23 mouse cellular contexts compared by ENCODE assay signal in the genomic region with DNA sequence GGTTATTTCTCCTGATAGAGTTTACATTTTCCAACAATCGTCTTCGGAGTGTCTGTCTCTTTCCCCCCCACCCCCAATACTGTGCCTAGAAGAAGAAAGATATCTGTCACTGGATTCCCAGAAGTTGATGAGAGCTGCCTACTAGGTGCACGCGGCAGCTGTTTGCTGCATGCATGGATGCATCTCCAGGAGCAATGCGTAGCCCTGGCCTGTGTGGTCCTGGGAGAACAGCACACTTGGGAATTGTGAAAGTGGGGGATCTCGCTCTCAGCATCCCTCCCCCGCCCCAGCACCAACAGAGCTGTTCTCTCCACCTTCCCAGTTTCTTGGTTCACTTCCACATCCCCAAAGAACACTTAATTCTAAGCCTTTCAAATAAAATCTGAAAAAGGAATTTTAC.
DNase-seq lines count a peak whose midpoint lies in the region; ATAC-seq lines count a peak whose summit lies in the region.
"Had no signal": no experiment of that assay in that cellular context is flagged by ENCODE, and none has a peak within 500 bp of the region (broad histone marks: within the 10 kb centered on the region; RNA-seq: fewer than 3 reads in every experiment).

No protein-coding gene starts in this region.

- H3K9me3 ChIP-seq in hindbrain, embryonic 12.5 days (replicated peaks) = no peaks in the 10 kb centered on the region
- H3K9me3 ChIP-seq in hindbrain, embryonic 14.5 days (ENCODE audit: control insufficient read depth, low read length) = no peaks in the 10 kb centered on the region
- H3K9me3 ChIP-seq in neural tube, embryonic 12.5 days = no peaks in the 10 kb centered on the region
- no peaks in the 10 kb centered on the region for H3K9me3 ChIP-seq in neural tube, embryonic 15.5 days (replicated peaks)
- H3K9me3 ChIP-seq: embryonic facial prominence, embryonic 15.5 days; forebrain, embryonic 15.5 days; G1E; heart, embryonic 10.5 days; intestine, embryonic 15.5 days had no signal

- no peaks in the 10 kb centered on the region for H3K36me3 ChIP-seq in hindbrain, embryonic 12.5 days
- H3K36me3 ChIP-seq in hindbrain, embryonic 14.5 days (replicated peaks; ENCODE audit: control insufficient read depth, insufficient read depth) = no peaks in the 10 kb centered on the region
- H3K36me3 ChIP-seq in neural tube, embryonic 12.5 days = no peaks in the 10 kb centered on the region
- H3K36me3 ChIP-seq in neural tube, embryonic 15.5 days = no peaks in the 10 kb centered on the region
- H3K36me3 ChIP-seq: embryonic facial prominence, embryonic 15.5 days; forebrain, embryonic 15.5 days; G1E; heart, embryonic 10.5 days; intestine, embryonic 15.5 days had no signal

- H3K27ac ChIP-seq in hindbrain, embryonic 12.5 days = no peak overlapping the region
- no peak overlapping the region for H3K27ac ChIP-seq in hindbrain, embryonic 14.5 days
- no peak overlapping the region for H3K27ac ChIP-seq in neural tube, embryonic 12.5 days
- no peak overlapping the region for H3K27ac ChIP-seq in neural tube, embryonic 15.5 days (replicated peaks)
- H3K27ac ChIP-seq: embryonic facial prominence, embryonic 15.5 days; forebrain, embryonic 15.5 days; heart, embryonic 10.5 days; intestine, embryonic 15.5 days had no signal

- H3K9ac ChIP-seq in hindbrain, embryonic 12.5 days = no peak overlapping the region
- no peak overlapping the region for H3K9ac ChIP-seq in hindbrain, embryonic 14.5 days
- no peak overlapping the region for H3K9ac ChIP-seq in neural tube, embryonic 12.5 days
- no peak overlapping the region for H3K9ac ChIP-seq in neural tube, embryonic 15.5 days (replicated peaks)
- H3K9ac ChIP-seq: embryonic facial prominence, embryonic 15.5 days; forebrain, embryonic 15.5 days; intestine, embryonic 15.5 days had no signal

- peak; percentile 41 for DNase-seq in embryo, embryonic 10 days (ENCODE audit: low spot score)
- DNase-seq in embryo, embryonic 9.5 days (ENCODE audit: extremely low spot score) = no peak
- no peak for DNase-seq in hindbrain, embryonic 14.5 days (ENCODE audit: low spot score)
- DNase-seq in kidney, postnatal 25 days = no peak
- DNase-seq: adrenal gland, postnatal 10 days; B cell, adult 2 months; cerebellum, adult 11 months; cerebellum, adult 8-10 months; cerebellum, postnatal 14 days; gastrocnemius, postnatal 10 days; heart, adult 18-20 months; heart, postnatal 10 days; heart, postnatal 4 days had no signal

- H3K4me3 ChIP-seq in hindbrain, embryonic 12.5 days = no peak overlapping the region
- no peak overlapping the region for H3K4me3 ChIP-seq in hindbrain, embryonic 14.5 days (replicated peaks; ENCODE audit: low read length)
- no peak overlapping the region for H3K4me3 ChIP-seq in neural tube, embryonic 12.5 days
- no peak overlapping the region for H3K4me3 ChIP-seq in neural tube, embryonic 15.5 days (replicated peaks)
- H3K4me3 ChIP-seq: embryonic facial prominence, embryonic 15.5 days; erythroblast, embryonic 14.5 days; forebrain, embryonic 15.5 days; heart, embryonic 10.5 days; intestine, embryonic 15.5 days had no signal

- peaks cover 16% of the 10 kb centered on the region for H3K4me1 ChIP-seq in hindbrain, embryonic 12.5 days
- peaks cover 16% of the 10 kb centered on the region for H3K4me1 ChIP-seq in hindbrain, embryonic 14.5 days (replicated peaks; ENCODE audit: control insufficient read depth, insufficient read depth, low read length)
- H3K4me1 ChIP-seq in neural tube, embryonic 12.5 days = peaks cover 11% of the 10 kb centered on the region
- peaks cover 11% of the 10 kb centered on the region for H3K4me1 ChIP-seq in neural tube, embryonic 15.5 days
- H3K4me1 ChIP-seq: intestine, embryonic 15.5 days had no signal

- H3K27me3 ChIP-seq in hindbrain, embryonic 12.5 days = no peaks in the 10 kb centered on the region
- peaks cover 6% of the 10 kb centered on the region; the same call in 1 of the 2 replicates for H3K27me3 ChIP-seq in hindbrain, embryonic 14.5 days (ENCODE audit: control insufficient read depth, insufficient read depth, low read length)
- no peaks in the 10 kb centered on the region for H3K27me3 ChIP-seq in neural tube, embryonic 12.5 days (replicated peaks)
- H3K27me3 ChIP-seq in neural tube, embryonic 15.5 days (replicated peaks) = no peaks in the 10 kb centered on the region
- H3K27me3 ChIP-seq: forebrain, embryonic 15.5 days; intestine, embryonic 15.5 days had no signal

- 40% methylated on average over 7 of the region's 7 CpGs for WGBS in hindbrain, embryonic 12.5 days
- WGBS in hindbrain, embryonic 14.5 days = 23% methylated on average over 7 of the region's 7 CpGs
- WGBS in neural tube, embryonic 12.5 days = 52% methylated on average over 7 of the region's 7 CpGs
- WGBS in neural tube, embryonic 15.5 days = 42% methylated on average over 7 of the region's 7 CpGs

- no peak overlapping the region for H3K4me2 ChIP-seq in hindbrain, embryonic 12.5 days (replicated peaks)
- H3K4me2 ChIP-seq in hindbrain, embryonic 14.5 days (replicated peaks) = no peak overlapping the region
- H3K4me2 ChIP-seq in neural tube, embryonic 12.5 days (replicated peaks) = no peak overlapping the region
- H3K4me2 ChIP-seq in neural tube, embryonic 15.5 days = no peak overlapping the region
- H3K4me2 ChIP-seq: embryonic facial prominence, embryonic 15.5 days; forebrain, embryonic 15.5 days; intestine, embryonic 15.5 days had no signal

- peak; percentile 52; the same call in 1 of the 2 replicates for ATAC-seq in hindbrain, embryonic 12.5 days (ENCODE audit: low FRiP score)
- no peak for ATAC-seq in hindbrain, embryonic 14.5 days (ENCODE audit: low FRiP score)
- ATAC-seq in neural tube, embryonic 12.5 days (ENCODE audit: low FRiP score, low read depth) = 0 out of 2 replicates have a peak, but pooled peaks have one; percentile 44
- ATAC-seq in neural tube, embryonic 15.5 days (ENCODE audit: low FRiP score) = no peak
- ATAC-seq: CD4-positive, CD25-positive, alpha-beta regulatory T cell, adult 4 months; forebrain, embryonic 15.5 days; intestine, embryonic 15.5 days had no signal

Comparison
In these comparisons a context has a peak if more than half of its experiments do, and no peak if none do; other contexts are left out.
1. ATAC-seq: peak in hindbrain, embryonic 12.5 days (single experiment) and neural tube, embryonic 12.5 days (single experiment); none in hindbrain, embryonic 14.5 days (single experiment) and neural tube, embryonic 15.5 days (single experiment).